Mouse (Mus musculus) cerebellum, adult 2 months (tissue): ENCODE results near the gene Ugt1a8. TPM values are rescaled to one million over a fixed set of nuclear protein-coding genes. Genes with fewer than 3 reads are reported as not detected.

Source experiments
- DNase-seq, 2 experiments: peaks; one replicate each; pipeline ENCODE4 v3.0.0; 2021
- H3K27ac ChIP-seq: fragments of 200-500 bp; 2 replicates; pipeline ENCODE4 v1.5.1; 2012; ENCODE audit warnings: low read length, control low read depth, inconsistent platforms; ENCODE audit not compliant: insufficient read depth
- H3K27me3 ChIP-seq: fragments of 200-500 bp; 2 replicates; pipeline ENCODE4 v1.6.1; 2012; ENCODE audit warnings: inconsistent platforms, mild to moderate bottlenecking, low read length, moderate library complexity; ENCODE audit not compliant: control insufficient read depth, insufficient read depth
- H3K4me1 ChIP-seq: fragments of 200-500 bp; 2 replicates; pipeline ENCODE4 v1.6.1; 2011; ENCODE audit warnings: low read length; ENCODE audit not compliant: control insufficient read depth, insufficient read depth
- H3K4me3 ChIP-seq: fragments of 200-500 bp; replicated peaks from 2 replicates; pipeline ENCODE3; 2011; ENCODE audit warnings: mild to moderate bottlenecking, low read depth, low read length, control low read depth; ENCODE audit not compliant: insufficient read depth
- CTCF ChIP-seq: fragments of 200-500 bp; IDR thresholded peaks from 2 replicates; pipeline ENCODE4 v1.5.1; 2011; ENCODE audit warnings: low read depth, mild to moderate bottlenecking, control low read depth, low read length, moderate library complexity, borderline replicate concordance; ENCODE audit not compliant: insufficient read depth
- POLR2A ChIP-seq: fragments of 200-500 bp; IDR thresholded peaks from 2 replicates; pipeline ENCODE4 v1.6.1; 2011; ENCODE audit warnings: low read length, control low read depth, borderline replicate concordance; ENCODE audit not compliant: insufficient read depth
- WGBS: fragments of 180-500 bp; shearing (Covaris S2); methylation state at CpG from one replicate; pipeline ENCODE4 v1.1.7; 2018; 5-methylcytosine and 5-hydroxymethylcytosine counted together
- polyA plus RNA-seq: library from polyadenylated mRNA; depleted of rRNA; stranded (reverse); fragments of >200 nt; gene quantifications from 2 replicates; pipeline ENCODE4 v1.2.3, GENCODE M21; 2012

Gene Ugt1a8
- polyA plus RNA-seq, 1 experiment: not detected

GRCm38 (mm10) chr1:88249596-88249995, 162.0 kb downstream of the Ugt1a8 start:
- Histone ChIP-seq H3K4me1 (no peaks in the 10 kb centered on the region), H3K27ac (no peak overlapping the region), H3K27me3 (no peaks in the 10 kb centered on the region), H3K4me3 (no peak overlapping the region)
- DNase-seq: no peak
- 74% methylated on average over 7 of the region's 7 CpGs for WGBS
- TF ChIP-seq POLR2A (no peak), CTCF (no peak)

GRCm38 (mm10) chr1:88250023-88250422, 162.4 kb downstream of the Ugt1a8 start:
- no peak for DNase-seq
- Histone ChIP-seq H3K4me3 (no peak overlapping the region), H3K27ac (no peak overlapping the region), H3K27me3 (no peaks in the 10 kb centered on the region), H3K4me1 (peaks cover 3% of the 10 kb centered on the region; the same call in 1 of the 2 replicates)
- 74% methylated on average over 5 of the region's 5 CpGs for WGBS
- TF ChIP-seq POLR2A (no peak), CTCF (no peak)

- no peaks in the 10 kb centered on the region for H3K27me3 ChIP-seq
- peaks cover 19% of the 10 kb centered on the region for H3K4me1 ChIP-seq
- H3K27ac ChIP-seq: no peak overlapping the region
- WGBS: 75% methylated on average over 8 of the region's 8 CpGs
- no peak for TF ChIP-seq POLR2A
- no peak for TF ChIP-seq CTCF
- H3K4me3 ChIP-seq: no peak overlapping the region
- DNase-seq: no peak
These were observed 165.5 kb downstream of the Ugt1a8 start for GRCm38 (mm10) chr1:88253106-88253505.

- peaks cover 21% of the 10 kb centered on the region for H3K4me1 ChIP-seq
- no peak for DNase-seq
- no peak for TF ChIP-seq POLR2A
- no peak for TF ChIP-seq CTCF
- 73% methylated on average over 6 of the region's 6 CpGs for WGBS
- H3K4me3 ChIP-seq: no peak overlapping the region
- no peaks in the 10 kb centered on the region for H3K27me3 ChIP-seq
- H3K27ac ChIP-seq: no peak overlapping the region
These were observed 165.9 kb downstream of the Ugt1a8 start for GRCm38 (mm10) chr1:88253540-88253939.

GRCm38 (mm10) chr1:88254793-88255465, 167.3 kb downstream of the Ugt1a8 start:
- no peak for DNase-seq
- Histone ChIP-seq H3K27ac (no peak overlapping the region), H3K4me1 (peaks cover 30% of the 10 kb centered on the region), H3K27me3 (no peaks in the 10 kb centered on the region), H3K4me3 (no peak overlapping the region)
- WGBS: 47% methylated on average over 12 of the region's 12 CpGs
- TF ChIP-seq CTCF (no peak), POLR2A (no peak)

GRCm38 (mm10) chr1:88255466-88255857, 167.8 kb downstream of the Ugt1a8 start:
- WGBS: 49% methylated on average over 2 of the region's 2 CpGs
- peaks cover 30% of the 10 kb centered on the region for H3K4me1 ChIP-seq
- H3K27ac ChIP-seq: no peak overlapping the region
- H3K27me3 ChIP-seq: no peaks in the 10 kb centered on the region
- no peak for DNase-seq
- no peak overlapping the region for H3K4me3 ChIP-seq
- TF ChIP-seq POLR2A: no peak
- TF ChIP-seq CTCF: no peak

- WGBS: 62% methylated on average over 13 of the region's 13 CpGs
- no peak for TF ChIP-seq CTCF
- TF ChIP-seq POLR2A: no peak
- no peak for DNase-seq
These were observed 168.6 kb downstream of the Ugt1a8 start for GRCm38 (mm10) chr1:88255989-88256754.

More at GRCm38 (mm10) chr1:88255989-88256754, 168.6 kb downstream of the Ugt1a8 start:
- H3K27me3 ChIP-seq: no peaks in the 10 kb centered on the region
- H3K4me1 ChIP-seq: peaks cover 30% of the 10 kb centered on the region
- no peak overlapping the region for H3K4me3 ChIP-seq
- H3K27ac ChIP-seq: no peak overlapping the region
